Mouse (Mus musculus) MN1 (cell line): ENCODE measurements around the gene Hnrnpa2b1.
"Not testable (repeated sequence)": the region's sequence is repeated elsewhere in the genome, so short reads cannot be mapped to it uniquely, and the experiment has no call there.

Source experiments
- DNase-seq: peaks from one replicate; pipeline ENCODE4 v3.0.0-alpha.2; 2016; ENCODE audit warnings: low spot score

Gene Hnrnpa2b1

GRCm38 (mm10) chr6:51469715-51470310 is at the start of gene Hnrnpa2b1:
TSS of gene Hnrnpa2b1 (minus strand) at chr6:51469894.
- peak; percentile 99 for DNase-seq

- DNase-seq = no peak
Measured at GRCm38 (mm10) chr6:51514860-51515259, 45.2 kb upstream of the Hnrnpa2b1 start.

- no peak for DNase-seq
Measured at GRCm38 (mm10) chr6:51513745-51514144, 44.1 kb upstream of the Hnrnpa2b1 start.

- no peak for DNase-seq
Measured at GRCm38 (mm10) chr6:51510946-51511345, 41.3 kb upstream of the Hnrnpa2b1 start.

GRCm38 (mm10) chr6:51510094-51510493 is 40.4 kb upstream of the Hnrnpa2b1 start:
- DNase-seq = peak; percentile 68

- DNase-seq = peak; percentile 84
Measured at GRCm38 (mm10) chr6:51508750-51509648, 39.3 kb upstream of the Hnrnpa2b1 start.

GRCm38 (mm10) chr6:51507556-51507955 is 37.9 kb upstream of the Hnrnpa2b1 start:
- no peak for DNase-seq

- DNase-seq = no peak
Measured at GRCm38 (mm10) chr6:51505671-51506070, 36.0 kb upstream of the Hnrnpa2b1 start.

GRCm38 (mm10) chr6:51497321-51498111 is 27.8 kb upstream of the Hnrnpa2b1 start:
- DNase-seq = no peak

GRCm38 (mm10) chr6:51489787-51490186 is 20.1 kb upstream of the Hnrnpa2b1 start:
- DNase-seq = peak; percentile 16

- DNase-seq = no peak
Measured at GRCm38 (mm10) chr6:51486731-51487130, 17.0 kb upstream of the Hnrnpa2b1 start.

GRCm38 (mm10) chr6:51486076-51486710 is 16.5 kb upstream of the Hnrnpa2b1 start:
- no peak for DNase-seq

- no peak for DNase-seq
Measured at GRCm38 (mm10) chr6:51485646-51486045, 16.0 kb upstream of the Hnrnpa2b1 start.

GRCm38 (mm10) chr6:51484556-51484955 is 14.9 kb upstream of the Hnrnpa2b1 start:
- DNase-seq = not testable (repeated sequence)

GRCm38 (mm10) chr6:51483861-51484260 is 14.2 kb upstream of the Hnrnpa2b1 start:
- no peak for DNase-seq

- no peak for DNase-seq
Measured at GRCm38 (mm10) chr6:51481548-51481947, 11.9 kb upstream of the Hnrnpa2b1 start.

- no peak for DNase-seq
Measured at GRCm38 (mm10) chr6:51479136-51479731, 9.5 kb upstream of the Hnrnpa2b1 start.

GRCm38 (mm10) chr6:51472213-51472612 is 2.5 kb upstream of the Hnrnpa2b1 start:
- no peak for DNase-seq

GRCm38 (mm10) chr6:51471782-51472181 is 2.1 kb upstream of the Hnrnpa2b1 start:
- DNase-seq = no peak

- no peak for DNase-seq
Measured at GRCm38 (mm10) chr6:51471179-51471505, 1.4 kb upstream of the Hnrnpa2b1 start.

GRCm38 (mm10) chr6:51470311-51471178 is 851 bp upstream of the Hnrnpa2b1 start, which contains the start of gene Cbx3:
TSS of gene Cbx3 (plus strand) at chr6:51470360.
- peak; percentile 89 for DNase-seq
